Mouse (Mus musculus) embryo, embryonic 10.5 days (tissue): ENCODE measurements around the gene Smdt1.
"Not testable (repeated sequence)": the region's sequence is repeated elsewhere in the genome, so short reads cannot be mapped to it uniquely, and the experiment has no call there.

Source experiments
- DNase-seq: peaks from one replicate; pipeline ENCODE4 v3.0.0-alpha.2; 2015; ENCODE audit warnings: low spot score

The Smdt1 gene

DNA sequence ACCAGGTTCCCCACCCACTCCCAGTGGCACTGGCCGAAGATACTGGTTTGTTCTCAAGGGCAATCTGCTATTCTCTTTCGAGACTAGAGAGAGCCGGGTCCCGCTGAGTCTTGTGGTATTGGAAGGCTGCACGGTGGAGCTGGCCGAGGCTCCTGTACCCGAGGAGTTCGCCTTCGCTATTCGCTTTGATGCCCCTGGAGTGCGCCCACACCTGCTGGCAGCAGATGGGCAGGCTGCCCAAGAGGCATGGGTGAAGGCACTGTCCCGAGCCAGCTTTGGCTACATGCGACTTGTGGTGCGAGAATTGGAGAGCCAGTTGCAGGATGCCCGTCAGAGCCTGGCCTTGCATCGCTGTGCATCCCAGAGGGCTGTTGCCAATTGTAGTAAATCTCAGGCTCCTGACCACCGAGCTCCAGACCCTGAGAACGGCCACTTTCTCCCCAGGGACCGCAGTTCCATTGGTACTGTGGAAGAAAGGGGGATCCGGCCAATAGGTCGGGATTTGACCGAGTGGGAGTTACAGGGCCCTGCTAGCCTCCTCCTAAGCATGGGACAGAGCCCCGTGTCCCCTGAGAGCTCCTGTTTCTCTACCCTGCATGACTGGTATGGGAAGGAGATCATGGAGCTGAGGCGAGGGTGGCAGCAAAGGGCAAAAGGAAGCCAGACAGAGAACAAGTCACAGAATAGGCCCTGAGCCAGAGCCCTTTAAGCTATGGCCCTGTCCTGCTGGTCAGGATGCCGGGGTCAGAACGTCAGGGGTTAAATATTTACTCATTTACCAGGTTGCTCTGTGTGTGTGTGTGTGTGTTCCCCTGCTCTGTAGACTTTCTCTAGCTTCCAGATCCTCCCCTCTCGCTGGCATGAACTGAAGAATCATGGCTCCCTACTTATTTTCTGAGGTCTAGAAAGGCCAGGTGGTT lies 4.9 kb downstream of the Smdt1 start:
- DNase-seq: no peak

DNA sequence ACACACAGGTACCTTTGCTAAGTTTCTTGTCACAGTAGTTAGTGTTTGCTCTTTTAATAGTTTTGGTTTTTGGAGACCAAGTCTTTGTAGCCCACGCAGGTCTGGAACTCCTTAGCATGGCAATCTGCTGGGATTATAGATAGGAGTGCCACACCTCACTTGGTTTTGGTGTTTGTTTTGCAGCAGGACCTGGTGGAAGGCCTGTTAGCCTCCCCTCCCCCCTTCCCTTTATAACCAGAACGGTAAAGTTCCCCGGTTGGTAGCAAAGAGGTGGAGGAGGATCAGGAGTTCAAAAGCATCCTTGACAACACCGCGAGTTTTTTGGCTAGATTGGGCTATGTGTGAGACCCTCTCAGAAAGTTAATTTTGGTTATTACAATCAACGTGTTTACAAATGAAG lies 6.2 kb downstream of the Smdt1 start:
- no peak for DNase-seq

DNA sequence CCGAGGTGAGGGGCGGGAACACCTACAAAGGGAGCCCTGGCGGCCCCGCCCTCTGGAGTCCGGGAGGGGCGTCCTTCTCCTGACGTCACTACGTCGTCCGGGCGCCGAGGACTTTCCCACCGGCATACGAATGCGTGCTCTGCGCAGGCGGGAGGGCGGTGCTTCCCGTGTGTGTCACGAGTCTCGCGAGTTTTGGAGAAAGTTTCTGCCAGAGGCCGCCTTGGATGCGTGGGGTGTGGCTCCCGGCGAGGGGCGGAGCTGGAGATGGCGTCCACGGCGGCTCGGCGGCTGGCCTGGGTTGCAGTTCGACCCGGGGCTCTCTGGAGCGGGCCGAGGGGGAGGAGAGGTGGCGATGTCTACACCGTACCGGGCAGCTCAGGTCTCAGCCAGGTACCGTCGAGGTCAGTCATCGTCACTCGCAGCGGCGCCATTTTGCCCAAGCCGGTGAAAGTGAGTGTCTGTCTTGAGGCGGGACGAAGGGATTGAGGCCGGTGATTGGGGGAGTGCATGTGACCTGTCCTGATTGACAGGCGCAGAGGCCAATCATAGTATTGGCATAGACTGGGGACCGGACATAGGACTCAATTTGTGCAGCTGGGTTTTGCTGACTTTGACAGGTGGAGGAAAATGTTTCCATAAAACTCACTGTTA lies 7.2 kb downstream of the Smdt1 start:
- DNase-seq: peak; percentile 99

DNA sequence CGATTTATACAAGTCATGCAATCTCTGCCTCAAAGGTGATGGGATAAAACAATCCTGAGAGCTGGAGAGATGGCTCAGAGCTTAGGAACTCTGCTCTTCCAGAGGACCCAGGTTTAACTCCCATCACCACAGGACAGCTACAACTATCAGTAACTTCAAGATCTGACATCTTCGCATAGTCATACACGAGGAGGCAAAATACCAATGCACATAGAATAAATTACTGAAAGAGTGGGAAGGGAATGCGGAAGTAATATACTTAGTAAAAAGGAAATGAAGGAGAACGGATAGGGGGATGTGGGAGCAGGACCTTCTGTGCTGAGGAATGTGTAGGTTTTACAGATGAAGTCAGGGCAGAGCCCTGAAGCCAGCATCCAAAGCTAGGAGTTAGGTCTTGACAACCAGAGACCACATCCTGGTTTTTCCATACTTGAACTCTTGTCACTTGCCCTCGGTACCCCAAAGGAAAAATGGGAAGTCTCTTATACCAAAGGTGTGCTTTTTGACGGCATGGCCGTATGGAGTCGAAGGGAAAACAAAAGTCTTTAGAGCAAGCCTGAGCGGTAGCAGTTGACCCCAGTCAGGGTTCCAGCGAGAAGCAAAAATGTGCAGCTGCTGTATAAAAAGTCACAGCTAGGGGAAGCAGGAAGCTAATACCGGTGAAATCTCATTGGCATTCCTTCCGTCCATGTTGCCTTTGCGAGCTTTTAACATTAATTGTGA lies 8.0 kb downstream of the Smdt1 start:
- DNase-seq: no peak

DNA sequence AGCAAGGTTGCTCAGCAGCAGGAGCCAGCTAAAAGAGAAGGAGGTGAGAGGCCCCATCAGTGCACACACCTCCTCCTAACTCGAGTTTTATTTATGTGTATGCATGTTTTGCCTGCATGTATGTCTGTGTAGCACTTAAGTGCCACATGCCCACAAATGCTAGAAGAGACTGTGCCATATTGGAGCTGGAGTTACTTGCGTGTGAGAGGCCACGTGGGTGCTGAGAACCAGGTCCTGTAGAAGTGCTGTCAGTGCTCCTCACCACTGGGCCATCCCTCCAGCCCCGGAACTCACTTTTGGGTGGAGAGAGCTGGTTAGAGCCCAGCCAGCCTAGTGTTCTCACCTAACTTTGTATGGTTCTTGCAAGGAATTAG lies 8.5 kb downstream of the Smdt1 start:
- no peak for DNase-seq

DNA sequence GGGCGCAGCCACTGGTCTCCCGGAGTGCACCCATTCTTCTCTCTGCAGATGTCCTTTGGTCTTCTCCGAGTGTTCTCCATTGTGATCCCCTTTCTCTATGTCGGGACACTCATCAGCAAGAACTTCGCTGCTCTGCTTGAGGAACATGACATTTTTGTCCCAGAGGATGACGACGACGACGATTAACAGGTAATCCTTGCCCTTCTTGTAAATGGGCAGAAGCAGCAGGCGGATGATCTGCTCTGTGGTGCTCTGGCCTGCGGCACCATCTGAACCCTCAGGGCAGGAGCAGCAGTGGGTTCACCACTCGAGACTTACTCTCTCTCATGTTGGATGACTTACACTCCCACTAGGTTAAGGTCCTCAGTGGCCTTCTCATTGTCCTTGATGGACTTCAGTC lies 9.1 kb downstream of the Smdt1 start:
- no peak for DNase-seq

DNA sequence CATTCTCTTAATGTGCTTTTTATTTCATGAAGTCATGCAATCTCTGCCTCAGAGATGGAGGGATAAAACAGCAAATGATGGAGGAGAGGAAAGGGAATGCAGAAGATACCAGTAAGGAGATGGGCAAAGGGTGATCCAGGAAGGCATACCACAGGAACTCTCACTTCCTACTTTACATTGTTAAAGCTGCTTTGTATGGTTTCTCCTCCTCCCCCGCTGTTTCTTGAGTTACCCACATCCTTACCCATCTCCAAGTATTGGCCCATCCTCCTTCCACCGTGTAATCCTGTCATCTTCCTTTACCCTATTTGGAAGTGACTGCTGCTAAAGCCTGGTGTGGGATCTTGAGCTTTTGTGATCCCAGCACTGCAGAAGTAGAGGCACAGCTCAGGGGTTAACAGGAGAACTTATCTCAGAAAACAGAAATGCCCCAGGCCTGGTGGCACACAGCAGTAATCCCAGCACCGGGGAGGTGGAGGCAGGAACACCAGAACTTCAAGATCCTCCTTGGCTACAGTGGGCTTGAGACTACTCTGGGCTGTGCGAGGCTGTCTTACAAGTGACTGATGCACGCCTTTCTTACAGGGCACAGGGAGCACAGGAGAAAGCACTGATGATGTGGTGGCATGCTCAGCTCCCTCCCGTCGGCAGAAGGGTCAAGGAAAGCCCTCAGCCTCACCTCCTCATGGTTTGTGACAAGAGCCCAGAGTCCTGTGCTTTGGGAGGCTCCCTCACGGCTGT lies 9.7 kb downstream of the Smdt1 start:
- DNase-seq: no peak

DNA sequence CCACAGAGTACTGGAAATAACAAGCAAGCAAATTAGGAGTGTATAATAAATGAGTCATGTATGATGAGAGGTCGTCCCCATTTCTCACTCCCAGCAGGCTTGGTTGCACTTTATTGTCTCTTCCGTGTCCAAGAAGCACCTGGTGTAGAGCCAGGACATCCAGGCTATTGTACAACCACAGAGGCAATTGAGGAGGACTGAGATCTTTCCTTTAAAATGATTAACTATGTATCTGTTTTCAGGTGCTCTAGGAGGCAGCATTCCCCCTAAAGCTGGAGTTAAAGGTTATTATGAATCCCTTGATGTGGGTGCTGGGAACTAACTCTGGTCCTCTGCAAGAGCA lies 10.2 kb downstream of the Smdt1 start:
- DNase-seq: no peak

DNA sequence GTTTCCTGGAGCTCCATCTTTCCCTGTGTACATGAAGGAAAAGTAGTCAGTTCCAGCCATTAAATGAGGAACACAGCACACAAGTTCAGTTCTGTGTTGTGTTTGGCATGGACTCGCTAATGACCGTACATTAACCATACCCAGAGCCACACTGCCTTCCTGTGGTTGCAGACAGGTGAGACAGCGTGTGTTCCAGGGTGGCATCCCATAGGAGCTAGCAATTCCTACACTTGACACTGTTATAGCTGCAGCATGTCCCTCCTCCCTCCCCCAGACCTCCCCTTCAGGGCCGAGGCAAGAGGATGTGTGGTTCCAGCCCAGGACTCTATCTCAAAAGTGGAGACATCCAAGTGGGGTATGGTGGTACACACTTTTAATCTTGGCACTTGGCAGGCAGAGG lies 11.6 kb downstream of the Smdt1 start:
- DNase-seq: no peak

DNA sequence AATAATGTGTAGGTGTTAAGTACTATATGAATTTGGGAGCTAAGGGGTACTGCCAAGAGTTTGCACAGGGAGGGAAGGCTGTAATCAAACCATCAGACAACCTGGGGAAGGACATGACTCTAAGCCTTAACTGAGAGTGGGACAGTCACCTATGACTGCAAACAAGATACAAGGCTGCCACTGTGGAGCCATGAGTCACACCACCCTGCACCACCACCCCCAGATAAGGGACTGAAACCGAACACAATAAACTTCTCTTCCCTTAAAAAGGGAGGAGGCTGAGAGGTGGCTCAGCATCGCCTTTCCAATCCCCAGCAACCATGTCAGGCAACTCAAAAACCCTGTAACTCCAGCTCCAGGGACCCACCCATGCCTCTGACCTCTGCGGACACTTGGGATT lies 12.7 kb downstream of the Smdt1 start:
- no peak for DNase-seq

DNA sequence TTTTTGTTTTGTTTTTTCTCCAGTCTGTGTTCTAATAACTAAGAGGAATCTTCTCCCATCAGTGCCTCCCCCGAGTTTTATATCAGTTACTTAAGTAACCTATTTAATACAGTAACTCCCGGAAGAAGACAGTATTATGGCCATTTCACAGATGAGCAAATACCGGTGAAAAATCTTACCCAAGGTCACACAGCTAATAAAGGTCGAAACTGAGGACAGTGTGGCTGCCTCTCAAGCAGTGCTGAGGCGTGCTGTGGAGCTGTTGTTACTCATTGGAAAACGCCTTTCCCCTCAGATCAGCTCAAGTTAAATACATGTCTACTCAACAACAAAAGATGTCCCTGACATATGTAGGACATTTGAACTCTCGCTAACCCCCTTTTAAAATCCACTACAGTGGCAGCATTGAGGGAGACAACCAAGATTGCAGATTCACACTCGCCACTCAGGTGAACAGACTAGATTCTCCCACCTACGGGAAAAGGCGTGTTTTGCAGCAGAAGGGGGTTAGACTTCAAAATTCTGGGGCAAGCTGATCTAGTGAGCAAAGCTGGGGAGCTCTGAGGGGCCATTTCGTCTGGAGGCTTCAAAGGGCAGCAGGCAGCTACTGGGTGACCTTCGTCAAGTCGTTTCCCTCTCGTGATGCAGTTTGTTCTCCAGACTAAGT lies 14.5 kb downstream of the Smdt1 start:
- DNase-seq: no peak

DNA sequence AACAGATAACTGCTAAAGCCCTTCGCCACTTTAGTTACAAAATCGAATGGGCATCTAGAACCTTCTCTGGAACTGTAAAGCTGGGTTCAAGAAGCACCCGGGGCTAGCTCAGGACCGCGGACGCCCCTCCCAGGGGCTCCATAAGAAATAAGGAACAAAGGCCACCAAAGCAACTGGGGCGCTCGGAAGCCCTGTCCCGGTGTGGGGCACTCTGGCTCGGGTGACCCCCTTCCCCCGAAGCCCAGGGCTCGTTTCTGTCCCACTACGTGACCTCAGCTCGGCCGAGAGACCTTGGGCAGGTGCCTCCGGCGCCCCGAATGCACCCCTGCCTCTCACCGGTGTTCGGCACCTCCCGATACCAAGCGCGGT lies 15.0 kb downstream of the Smdt1 start:
- DNase-seq: peak; percentile 28

DNA sequence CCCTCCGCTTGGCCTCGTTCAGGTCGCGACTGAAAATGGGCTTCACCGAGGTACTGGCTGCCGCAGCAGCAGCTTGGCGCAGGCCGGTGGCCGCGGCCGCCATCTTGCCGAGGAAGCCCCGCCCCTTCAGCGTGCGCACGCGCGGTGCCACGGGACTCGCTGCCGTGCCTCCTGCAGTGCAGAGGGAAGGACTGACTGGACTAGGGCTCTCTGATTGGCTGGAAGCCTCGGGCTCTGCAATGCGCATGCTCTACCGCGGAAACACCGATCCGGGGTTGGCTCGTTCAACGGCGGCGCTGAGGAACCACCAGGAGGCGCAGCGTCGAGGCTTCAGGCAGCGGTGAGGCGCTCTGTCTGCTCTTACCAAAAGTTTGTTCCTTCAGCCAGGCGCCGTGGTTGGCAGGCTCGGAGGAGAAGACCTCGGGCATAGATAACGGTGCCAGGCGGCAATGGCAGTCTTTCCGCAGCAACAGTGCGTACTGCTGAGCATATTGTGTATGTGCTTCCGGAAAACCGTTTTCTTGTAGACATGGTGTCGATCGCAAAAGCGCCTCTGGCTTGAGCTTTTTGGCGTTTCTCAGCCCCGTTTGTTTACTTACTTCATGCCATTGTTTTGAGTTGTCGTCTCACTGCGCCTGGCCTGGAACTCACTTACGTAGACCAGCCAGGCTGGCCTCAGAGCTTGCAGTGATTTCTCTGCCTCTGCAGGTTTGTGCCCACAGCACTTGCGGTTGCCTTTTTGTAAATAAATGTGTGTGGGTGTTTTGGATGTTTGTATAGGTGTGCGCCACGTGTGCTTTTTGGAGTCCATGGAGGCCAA lies 15.6 kb downstream of the Smdt1 start, which contains the start of gene Ndufa6:
Gene Ndufa6 (minus strand): TSS at position 197 of the 820 bp plus-strand sequence.
- peak; percentile 98 for DNase-seq

DNA sequence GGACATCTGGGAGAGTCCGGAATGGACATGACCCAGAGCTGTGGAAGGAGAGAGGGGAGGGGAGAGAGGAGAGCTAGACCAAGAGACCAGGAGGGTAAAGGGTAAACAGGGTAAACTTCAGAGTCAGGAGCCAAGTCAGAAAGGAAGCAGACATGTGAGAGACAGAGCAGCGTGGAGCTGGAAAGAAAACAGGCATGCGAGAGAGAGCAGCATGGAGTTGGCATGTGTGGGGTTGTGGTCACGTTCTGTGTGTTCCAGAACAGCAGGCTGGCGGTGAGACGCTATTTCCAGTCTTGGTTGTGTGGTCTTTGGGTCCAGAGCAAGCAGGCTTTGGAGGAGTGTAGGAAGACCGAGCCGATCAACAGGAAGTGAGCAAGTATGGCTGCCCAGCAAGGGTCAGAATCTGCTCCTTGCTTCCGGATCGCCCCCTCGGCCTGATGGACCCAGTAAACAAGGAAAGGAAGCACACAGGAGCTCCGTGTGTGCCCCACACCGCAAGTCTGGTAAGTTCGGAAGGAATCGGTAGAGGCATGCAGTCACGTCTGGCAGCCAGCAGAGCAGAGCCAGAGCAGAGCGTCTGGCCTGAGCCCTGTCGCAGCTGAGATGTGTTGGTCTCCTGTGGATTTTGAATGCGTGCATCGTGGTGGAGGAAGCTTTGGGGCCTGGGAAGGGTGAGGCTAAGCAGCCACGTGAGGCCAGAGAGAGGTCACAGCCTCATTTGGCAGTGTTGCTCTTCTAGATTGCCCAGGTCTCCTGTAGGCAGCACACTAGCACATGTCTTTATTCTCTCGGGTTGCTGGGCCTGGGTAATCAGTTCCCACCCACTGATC lies 19.9 kb downstream of the Smdt1 start:
- no peak for DNase-seq

DNA sequence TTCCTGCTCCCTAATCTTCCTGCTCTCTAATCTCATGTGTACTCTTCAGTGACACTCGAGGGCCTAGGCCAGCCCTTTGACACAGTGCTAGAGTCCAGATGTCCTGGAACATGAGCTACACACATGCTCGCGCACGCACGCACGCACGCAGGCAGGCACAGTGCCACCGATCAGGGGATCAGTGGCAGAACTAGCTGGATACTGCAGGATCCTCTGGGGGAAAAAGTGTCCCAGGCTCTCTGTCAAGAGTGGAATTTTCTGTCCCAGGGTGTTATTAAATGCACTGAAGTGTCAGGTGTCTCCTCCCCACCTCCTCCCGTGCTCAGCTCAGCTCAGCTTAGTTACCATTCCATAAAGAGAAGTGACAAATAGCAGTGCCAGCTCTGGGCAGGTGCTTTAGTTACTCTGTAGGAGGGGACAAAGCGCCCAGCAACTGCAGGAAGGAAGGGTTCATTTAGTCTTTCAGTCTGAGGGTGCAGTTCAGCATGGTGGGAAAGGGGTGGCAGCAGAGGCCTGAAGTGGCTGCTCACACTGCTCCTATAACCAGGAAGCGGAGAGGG lies 22.8 kb downstream of the Smdt1 start:
- DNase-seq: no peak

DNA sequence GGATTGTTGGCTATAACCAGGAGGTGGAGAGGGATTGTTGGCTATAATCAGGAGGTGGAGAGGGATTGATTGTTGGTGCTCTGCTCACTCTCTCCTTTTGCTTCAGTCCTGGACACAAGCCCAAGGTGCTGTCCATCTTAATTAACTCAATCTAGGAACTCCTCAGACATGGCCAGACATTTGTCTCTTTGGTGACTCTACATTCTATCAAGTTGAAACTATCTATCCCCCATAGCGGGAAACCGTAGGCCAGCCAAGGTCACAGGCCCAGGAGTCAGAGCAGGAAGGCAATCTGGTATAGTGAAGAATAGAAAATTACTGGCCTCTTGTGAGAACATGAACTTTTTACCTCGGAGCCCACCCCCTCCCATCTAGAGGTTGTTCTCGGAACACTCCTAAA lies 23.5 kb downstream of the Smdt1 start:
- DNase-seq: no peak

DNA sequence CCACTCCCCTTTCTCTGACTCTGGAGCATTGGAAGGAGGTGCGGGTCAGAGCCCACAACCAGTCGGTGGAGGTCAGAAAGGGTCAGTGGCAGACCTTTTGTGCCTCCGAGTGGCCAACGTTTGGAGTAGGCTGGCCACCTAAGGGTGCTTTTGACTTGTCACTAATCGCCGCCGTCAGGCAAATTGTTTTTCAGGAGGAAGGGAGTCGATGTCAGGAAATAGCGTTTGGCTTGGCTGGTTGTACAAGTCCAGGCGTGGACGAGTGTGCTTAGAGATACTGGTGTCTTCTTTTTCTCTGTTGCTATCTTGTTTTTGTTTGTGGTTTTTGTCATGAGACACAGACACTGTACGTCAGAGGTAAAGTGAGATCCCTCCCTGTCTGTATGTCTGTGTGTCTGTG lies 25.0 kb downstream of the Smdt1 start:
- DNase-seq: not testable (repeated sequence)

DNA sequence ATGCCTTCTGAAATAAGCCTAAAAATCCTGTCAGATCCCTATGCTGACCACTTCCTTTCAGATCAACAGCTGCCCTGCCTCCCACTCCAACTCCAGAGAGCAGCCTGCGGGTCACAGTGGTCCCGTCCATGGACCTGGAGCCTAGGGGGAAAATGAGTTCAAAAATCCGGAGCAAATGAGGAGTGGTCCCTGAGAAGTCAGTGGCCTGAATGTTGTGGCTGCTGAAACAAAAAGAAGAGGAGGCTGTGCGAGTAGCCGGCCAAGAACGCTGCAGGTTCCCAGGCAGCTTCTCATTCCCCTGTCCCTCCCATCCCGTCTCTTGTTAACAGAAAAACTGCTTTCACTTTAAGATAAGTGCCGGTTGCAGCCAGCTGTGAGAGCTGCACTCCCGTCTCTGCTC lies 25.8 kb downstream of the Smdt1 start:
- not testable (repeated sequence) for DNase-seq

DNA sequence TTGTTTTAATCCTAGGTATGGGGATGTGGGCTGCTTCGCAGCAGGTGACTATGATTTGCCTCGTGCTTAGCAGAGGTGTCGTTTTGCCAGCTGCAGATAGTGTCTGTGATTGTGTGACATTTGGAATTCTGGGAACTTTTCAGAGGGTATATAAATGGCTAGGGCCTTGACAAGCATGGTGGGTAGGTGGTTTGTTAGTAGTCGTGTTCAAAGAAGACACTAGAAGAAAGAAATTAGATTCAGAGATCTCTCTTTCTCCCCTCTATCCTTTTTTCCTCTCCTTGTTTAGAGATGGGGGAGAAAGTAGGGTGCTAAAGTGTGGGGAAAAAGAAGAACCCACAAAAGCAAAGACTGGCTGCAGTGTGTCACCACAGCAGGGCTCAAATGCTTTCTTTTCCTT lies 29.4 kb downstream of the Smdt1 start:
- no peak for DNase-seq

DNA sequence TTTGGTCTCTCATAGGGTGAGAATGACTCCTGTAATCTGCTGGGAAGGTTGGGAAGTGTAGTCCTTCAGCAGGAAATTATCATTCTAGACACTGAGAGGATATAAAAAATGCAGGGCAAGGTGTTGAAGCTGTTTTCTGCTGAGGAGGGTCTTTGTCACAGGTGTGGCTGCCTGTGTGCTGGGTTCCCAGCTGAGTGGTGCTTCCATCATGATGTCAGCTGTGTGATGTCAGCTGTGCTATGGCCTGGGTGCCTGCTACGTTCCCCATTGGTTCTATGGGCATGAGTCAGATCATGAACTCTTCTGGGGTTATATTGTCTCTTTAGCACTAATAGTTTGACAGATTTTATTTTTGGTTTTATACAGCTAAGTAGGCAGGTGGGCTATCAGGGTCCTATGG lies 30.1 kb downstream of the Smdt1 start:
- no peak for DNase-seq
